Mouse (Mus musculus) urinary bladder, adult 2 months (tissue): Measurements from ENCODE around the gene Trim44. TPM values are rescaled to one million over a fixed set of nuclear protein-coding genes. Genes with fewer than 3 reads are reported as not detected.

Experiments used
- DNase-seq: peaks from one replicate; pipeline ENCODE4 v3.0.0; 2022; ENCODE audit warnings: low spot score
- polyA plus RNA-seq: library from polyadenylated mRNA; depleted of rRNA; stranded (reverse); fragments of >200 nt; gene quantifications from 2 replicates; pipeline ENCODE4 v1.2.3, GENCODE M21; 2012

Trim44 gene
- polyA plus RNA-seq, 1 experiment, result 50.1 TPM

- DNase-seq, result no peak
Measured at GRCm38 (mm10) chr2:102365983-102366545, 41.6 kb downstream of the Trim44 start.

- DNase-seq, result no peak
Measured at GRCm38 (mm10) chr2:102364565-102365200, 42.9 kb downstream of the Trim44 start.

DNA sequence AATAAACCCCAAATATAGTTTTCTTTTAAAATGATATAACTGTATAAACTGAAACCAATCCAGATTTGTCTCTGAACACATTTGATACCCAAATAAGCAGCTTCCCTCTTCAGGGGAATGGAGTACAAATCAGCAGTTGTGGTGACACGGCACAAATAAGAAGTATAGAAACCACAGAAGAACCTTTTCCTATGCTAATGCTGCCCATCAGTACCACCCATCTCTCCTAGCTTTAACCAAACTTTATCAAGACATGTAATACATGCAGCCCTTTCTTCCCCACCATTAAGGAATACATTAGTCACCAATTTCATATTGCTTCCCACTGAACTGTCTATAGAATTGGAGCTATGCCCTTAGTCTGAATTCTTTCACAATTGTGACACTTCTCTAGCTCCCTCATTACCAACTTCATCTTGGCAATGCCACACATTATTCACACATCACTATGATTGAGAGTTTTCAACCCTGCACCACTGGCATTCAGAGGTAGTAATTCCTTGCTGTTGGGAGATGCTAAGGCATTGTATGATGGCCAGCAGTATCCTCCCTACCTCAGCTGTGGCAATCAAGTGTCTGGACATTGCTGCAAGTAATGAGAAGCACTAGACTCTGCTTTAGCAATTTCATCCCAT, 44.6 kb downstream of the Trim44 start:
- DNase-seq, result no peak

GRCm38 (mm10) chr2:102362266-102362665, 45.4 kb downstream of the Trim44 start:
- DNase-seq, result no peak

- DNase-seq, result no peak
Measured at GRCm38 (mm10) chr2:102356879-102357695, 50.5 kb downstream of the Trim44 start.

GRCm38 (mm10) chr2:102354076-102354475, 53.6 kb downstream of the Trim44 start:
- no peak for DNase-seq

DNA sequence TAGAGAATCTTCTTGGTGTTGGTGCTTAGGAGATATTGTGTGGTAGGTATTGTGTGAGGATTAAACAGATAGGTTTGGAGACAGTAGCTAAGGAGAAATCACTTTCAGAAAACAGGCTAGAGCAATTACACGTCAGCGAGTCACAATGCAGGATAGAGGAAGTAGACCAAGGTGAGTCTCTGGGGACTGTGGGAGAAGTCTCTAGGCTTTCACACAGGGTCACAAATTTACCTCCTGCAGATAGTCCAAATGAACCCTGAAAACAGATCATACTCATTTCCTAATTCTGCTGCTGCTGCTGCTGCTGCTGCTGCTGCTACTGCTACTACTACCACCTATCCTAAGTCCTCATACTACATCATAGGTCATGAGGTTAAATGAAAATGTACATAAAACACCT, 66.2 kb downstream of the Trim44 start:
- DNase-seq, result no peak

DNA sequence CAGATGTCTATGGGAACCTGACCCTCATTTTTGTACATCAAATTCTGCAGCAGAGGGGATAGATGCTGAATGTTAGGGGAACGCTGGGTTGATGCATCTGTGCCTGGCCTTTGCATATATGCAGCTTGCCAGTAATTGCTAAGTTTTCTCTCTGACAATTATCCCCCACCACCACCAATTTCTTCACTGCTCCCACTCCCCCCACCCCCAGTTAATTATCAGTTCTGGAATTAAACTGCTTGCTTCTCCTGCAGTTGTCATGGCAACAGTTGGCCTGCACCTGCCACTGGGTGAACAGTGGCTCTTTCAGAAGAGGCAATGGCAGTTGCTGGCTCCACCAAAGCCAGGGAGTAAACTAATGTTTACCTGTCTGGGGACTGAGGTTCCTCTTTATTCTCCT, 70.8 kb downstream of the Trim44 start:
- no peak for DNase-seq

- no peak for DNase-seq
Measured at GRCm38 (mm10) chr2:102331932-102332331, 75.7 kb downstream of the Trim44 start.

- DNase-seq, result no peak
Measured at GRCm38 (mm10) chr2:102331092-102331491, 76.5 kb downstream of the Trim44 start.

- DNase-seq, result no peak
Measured at GRCm38 (mm10) chr2:102325921-102326320, 81.7 kb downstream of the Trim44 start.

GRCm38 (mm10) chr2:102324336-102324735, 83.3 kb downstream of the Trim44 start:
- DNase-seq, result no peak

DNA sequence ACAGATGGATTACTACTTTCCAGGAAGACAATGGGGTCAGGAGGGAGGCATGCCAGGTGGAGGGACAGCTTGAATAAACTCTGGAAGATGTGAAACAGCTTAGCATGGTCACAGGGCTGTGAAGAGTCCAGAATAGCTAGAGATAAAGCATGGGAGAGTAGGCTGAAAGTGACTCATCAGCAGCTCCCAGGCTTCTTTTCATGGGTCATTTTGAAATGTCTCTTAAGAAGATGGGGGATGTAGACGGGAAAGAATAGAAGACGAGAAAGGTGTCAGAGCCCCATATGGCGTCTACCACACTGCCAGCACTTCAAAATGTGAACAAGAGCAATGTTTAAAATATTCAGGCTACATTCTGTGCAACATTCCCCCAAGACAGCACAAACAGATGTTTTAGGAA, 91.1 kb downstream of the Trim44 start:
- DNase-seq, result no peak

- DNase-seq, result no peak
Measured at GRCm38 (mm10) chr2:102315153-102315552, 92.5 kb downstream of the Trim44 start.

DNA sequence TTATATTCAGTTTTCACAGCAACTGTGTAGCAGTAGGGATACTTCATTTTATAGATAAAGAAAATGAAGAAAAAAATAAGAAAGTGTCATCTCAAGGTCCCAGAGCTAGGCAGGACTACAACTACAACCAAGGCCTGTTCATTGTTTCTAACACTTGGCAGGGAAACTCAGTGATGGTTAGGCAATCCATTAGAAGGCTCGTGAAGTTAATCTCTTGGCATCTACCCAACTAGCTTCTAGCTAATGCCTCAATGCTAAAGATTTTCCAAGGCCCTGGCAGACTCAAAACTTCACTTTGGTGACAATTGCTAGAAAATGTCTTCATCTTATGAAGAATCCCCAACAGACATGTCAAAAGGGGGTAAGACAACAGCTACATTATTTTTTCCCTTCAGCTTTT, 93.0 kb downstream of the Trim44 start:
- no peak for DNase-seq

DNA sequence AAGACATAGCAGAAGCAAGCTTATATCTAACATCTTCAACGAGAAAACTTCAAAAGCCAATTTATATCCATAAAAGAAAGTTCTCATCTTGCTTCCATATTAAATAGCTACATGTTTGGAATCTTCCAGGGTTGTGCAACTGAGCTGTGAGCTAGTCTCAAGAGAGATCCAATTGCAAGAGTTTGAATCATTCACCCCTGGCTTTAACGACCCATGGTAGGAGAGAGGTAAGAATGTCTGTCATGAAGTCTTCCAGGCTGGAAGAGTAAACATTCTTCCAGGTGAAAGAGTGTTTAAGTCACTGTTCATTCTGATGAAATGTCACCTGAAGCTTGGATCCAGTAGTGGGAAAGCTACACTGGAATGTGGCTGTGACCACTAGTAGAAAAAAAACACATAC, 93.6 kb downstream of the Trim44 start:
- DNase-seq, result no peak

- DNase-seq, result no peak
Measured at GRCm38 (mm10) chr2:102312903-102313302, 94.7 kb downstream of the Trim44 start.

DNA sequence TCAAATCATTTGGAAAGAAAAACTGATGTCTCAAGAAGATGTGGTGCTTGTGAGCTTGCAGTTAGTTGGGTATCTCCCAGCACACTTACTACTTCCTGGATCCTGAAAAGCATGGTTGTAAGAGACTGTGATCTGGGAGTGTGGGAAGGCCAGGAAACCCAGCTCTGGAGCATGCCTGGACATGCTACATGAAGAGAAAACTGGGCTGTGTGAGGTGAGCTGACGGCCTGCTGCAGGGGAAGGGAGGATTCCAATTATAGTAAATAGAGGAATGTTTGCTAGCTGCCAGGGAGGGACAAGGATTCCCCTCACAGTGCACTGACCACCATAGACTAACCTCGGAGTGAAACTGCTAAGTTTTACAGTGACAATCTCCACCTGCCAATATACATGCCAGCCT, 104.4 kb downstream of the Trim44 start:
- no peak for DNase-seq

- no peak for DNase-seq
Measured at GRCm38 (mm10) chr2:102302532-102302931, 105.1 kb downstream of the Trim44 start.

DNA sequence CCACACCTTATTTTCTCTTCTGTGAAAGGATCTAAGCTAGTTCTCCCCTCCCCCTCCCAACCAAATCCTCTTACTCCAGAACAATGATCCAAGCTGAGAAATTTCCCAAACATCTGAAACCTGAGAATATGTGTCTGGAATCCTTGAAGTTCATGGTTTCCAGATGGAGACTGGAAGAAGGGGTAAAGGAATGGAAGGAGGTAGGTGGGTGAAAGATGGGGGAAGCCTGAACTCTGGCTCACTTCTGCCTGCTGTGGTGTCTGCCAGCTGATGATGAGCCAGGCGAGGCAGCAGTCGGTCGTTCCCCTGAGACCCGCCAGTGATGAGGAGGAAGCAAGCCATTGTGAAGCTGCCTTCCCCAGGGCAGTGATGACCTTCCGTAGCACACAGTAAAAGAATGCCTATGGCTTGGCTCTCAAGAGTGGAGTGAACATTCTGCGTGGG, 112.8 kb downstream of the Trim44 start:
- DNase-seq, result no peak

- no peak for DNase-seq
Measured at GRCm38 (mm10) chr2:102293181-102293580, 114.4 kb downstream of the Trim44 start.

GRCm38 (mm10) chr2:102292051-102292450, 115.6 kb downstream of the Trim44 start:
- no peak for DNase-seq

- no peak for DNase-seq
Measured at GRCm38 (mm10) chr2:102291533-102291932, 116.1 kb downstream of the Trim44 start.
